Mouse (Mus musculus) forebrain, embryonic 10.5 days (tissue): ENCODE results near the gene H2-Ob. TPM values are rescaled to one million over a fixed set of nuclear protein-coding genes. Genes with fewer than 3 reads are reported as not detected.

Experiments used
- DNase-seq: peaks from one replicate; pipeline ENCODE4 v3.0.0-alpha.2; 2017; ENCODE audit warnings: low spot score; ENCODE audit errors: extremely low spot score
- H3K27ac ChIP-seq: fragments of 300-500 bp; sonication (generic); 2 replicates; pipeline ENCODE4 v1.5.1; 2016; ENCODE audit warnings: mild to moderate bottlenecking
- H3K27me3 ChIP-seq: fragments of 300-500 bp; sonication (generic); 2 replicates; pipeline ENCODE4 v1.6.1; 2016; ENCODE audit warnings: mild to moderate bottlenecking; ENCODE audit not compliant: poor library complexity, severe bottlenecking
- H3K36me3 ChIP-seq: fragments of 300-500 bp; sonication (generic); replicated peaks from 2 replicates; pipeline ENCODE4 v1.6.1; 2016; ENCODE audit warnings: mild to moderate bottlenecking, moderate library complexity
- H3K4me1 ChIP-seq: fragments of 300-500 bp; sonication (generic); 2 replicates; pipeline ENCODE4 v1.6.1; 2016
- H3K4me3 ChIP-seq: fragments of 300-500 bp; sonication (generic); 2 replicates; pipeline ENCODE4 v1.5.1; 2016; ENCODE audit warnings: mild to moderate bottlenecking, moderate library complexity
- H3K9me3 ChIP-seq: fragments of 300-500 bp; sonication (generic); 2 replicates; pipeline ENCODE4 v1.6.1; 2016; ENCODE audit warnings: mild to moderate bottlenecking, moderate library complexity
- WGBS: fragments of 180-500 bp; shearing (Covaris S2); methylation state at CpG from one replicate; pipeline ENCODE4 v1.1.7; 2016; 5-methylcytosine and 5-hydroxymethylcytosine counted together
- polyA plus RNA-seq: library from polyadenylated mRNA; unstranded; fragments of >200 nt; fragmentation: Nextera tagmentation; extraction: Ambion mirVana; gene quantifications from 2 replicates; pipeline ENCODE4 v1.2.1, GENCODE M21; 2016

The H2-Ob gene
- polyA plus RNA-seq, 1 experiment from 2014 or later = not detected

DNA sequence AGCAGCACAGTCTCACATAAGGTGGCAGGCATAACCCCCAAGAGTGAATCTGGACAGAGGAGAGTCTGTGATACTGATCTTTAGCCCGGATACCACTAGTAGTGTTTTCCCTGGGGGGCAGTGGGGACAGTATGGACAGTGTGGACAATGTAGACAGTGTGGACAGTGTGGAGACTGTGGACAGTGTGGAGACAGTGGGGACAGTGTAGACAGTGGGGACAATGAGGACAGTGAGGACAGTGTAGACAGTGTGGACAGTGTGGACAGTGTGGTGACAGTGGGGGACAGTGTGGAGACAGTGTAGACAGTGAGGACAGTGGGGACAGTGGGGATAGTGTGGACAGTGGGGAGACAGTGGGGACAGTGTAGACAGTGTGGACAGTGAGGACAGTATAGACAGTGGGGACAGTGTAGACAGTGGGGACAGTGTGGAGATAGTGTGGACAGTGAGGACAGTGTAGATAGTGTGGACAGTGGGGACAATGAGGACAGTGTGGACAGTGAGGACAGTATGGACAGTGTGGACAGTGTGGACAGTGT is 41.9 kb downstream of the H2-Ob start:
- WGBS = 85% methylated on average over 1 of the region's 1 CpGs
- no peak for DNase-seq
- H3K4me1 ChIP-seq = no peaks in the 10 kb centered on the region
- H3K9me3 ChIP-seq = no peaks in the 10 kb centered on the region
- no peak overlapping the region for H3K4me3 ChIP-seq
- no peaks in the 10 kb centered on the region for H3K36me3 ChIP-seq
- H3K27me3 ChIP-seq = no peaks in the 10 kb centered on the region
- H3K27ac ChIP-seq = no peak overlapping the region

DNA sequence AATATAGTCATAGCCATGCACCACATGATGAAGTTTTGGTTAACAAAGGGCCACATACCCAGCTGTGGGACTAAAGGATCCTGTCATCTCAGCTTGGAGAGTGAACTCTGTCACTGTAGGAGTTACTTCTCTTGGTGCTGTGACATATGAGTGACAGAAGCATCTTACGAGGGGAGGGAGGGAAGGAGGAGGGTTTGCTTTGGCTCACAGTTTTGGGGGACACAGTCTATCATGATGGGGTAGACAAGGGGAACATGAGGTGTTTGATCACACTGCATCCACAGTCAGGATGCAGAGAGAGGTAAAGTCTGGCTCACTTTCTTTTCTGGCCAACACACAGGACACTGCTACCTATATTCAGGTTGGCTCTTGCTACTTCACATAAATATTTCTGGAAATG is 43.1 kb downstream of the H2-Ob start:
- WGBS = 90% methylated on average over 1 of the region's 1 CpGs

DNA sequence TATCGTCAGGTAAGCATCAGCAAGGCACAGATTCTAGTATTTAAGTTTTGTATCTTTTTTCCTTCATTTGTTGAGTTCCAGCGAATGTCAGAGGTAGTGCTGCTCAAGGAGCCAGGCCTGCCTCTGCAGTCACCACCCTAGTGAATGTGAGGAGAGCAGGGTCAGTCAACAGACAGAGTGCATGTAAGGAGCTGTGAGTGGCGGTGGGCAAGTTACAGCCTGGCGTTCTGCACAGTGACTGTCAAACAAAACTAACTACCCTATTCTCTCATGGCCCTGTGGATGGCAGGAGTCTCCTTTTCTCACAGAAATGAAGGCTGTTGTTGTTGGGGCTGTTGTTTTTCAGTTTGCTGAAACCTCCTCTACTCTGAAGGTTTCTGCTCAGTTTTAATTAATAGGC is 46.7 kb downstream of the H2-Ob start:
- Histone ChIP-seq H3K4me3 (no peak overlapping the region), H3K27ac (no peak overlapping the region), H3K4me1 (0 out of 2 replicates have a peak, but pooled peaks cover 3% of the 10 kb centered on the region), H3K27me3 (no peaks in the 10 kb centered on the region), H3K9me3 (no peaks in the 10 kb centered on the region), H3K36me3 (no peaks in the 10 kb centered on the region)
- 78% methylated on average over 4 of the region's 4 CpGs for WGBS
- no peak for DNase-seq

More for the DNA sequence above, 43.1 kb downstream of the H2-Ob start:
- Histone ChIP-seq H3K4me1 (no peaks in the 10 kb centered on the region), H3K27me3 (no peaks in the 10 kb centered on the region), H3K4me3 (no peak overlapping the region), H3K9me3 (no peaks in the 10 kb centered on the region), H3K27ac (no peak overlapping the region), H3K36me3 (no peaks in the 10 kb centered on the region)
- no peak for DNase-seq

DNA sequence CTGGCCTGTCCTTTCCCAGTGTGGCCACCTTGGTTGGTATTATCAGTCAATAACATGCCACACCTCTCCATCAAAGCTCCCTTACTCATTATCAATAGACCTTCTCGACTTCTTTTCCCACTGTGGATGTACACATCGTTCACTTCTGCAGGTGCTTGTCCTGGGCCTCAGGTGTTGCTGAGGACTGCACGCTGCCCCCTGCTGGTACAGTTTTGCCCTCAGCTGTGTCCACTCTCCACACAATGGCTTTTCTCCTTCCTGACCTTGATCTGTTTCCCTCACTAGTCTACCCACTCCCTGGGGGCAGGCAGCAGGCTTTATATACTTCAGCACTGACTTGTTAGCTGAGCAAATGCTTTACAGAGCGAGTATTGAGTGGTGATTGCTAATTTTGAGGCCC is 47.1 kb downstream of the H2-Ob start:
- H3K27ac ChIP-seq = no peak overlapping the region
- H3K4me1 ChIP-seq = 0 out of 2 replicates have a peak, but pooled peaks cover 3% of the 10 kb centered on the region
- no peak for DNase-seq
- H3K4me3 ChIP-seq = no peak overlapping the region
- WGBS = 39% methylated on average over 4 of the region's 4 CpGs
- no peaks in the 10 kb centered on the region for H3K9me3 ChIP-seq
- no peaks in the 10 kb centered on the region for H3K36me3 ChIP-seq
- no peaks in the 10 kb centered on the region for H3K27me3 ChIP-seq

DNA sequence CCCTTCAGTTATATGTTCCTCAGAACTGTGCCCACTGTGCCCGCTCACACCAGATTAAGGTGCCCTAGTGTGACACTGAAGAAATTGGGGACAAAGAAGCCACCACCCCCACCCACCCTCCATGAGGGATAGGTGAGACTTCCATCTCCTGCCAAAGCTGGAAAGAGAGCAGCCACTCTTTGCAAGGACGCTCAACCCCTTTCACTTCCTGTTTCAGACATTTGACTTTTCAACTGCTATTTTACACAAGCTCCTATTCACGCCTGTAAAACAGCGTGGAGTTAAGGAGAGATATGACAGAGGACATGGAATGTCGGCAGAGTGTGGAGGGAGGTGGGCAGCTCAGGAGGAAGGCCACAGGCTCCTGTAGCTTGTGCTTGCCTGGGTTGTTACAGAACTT is 47.8 kb downstream of the H2-Ob start:
- Histone ChIP-seq H3K9me3 (no peaks in the 10 kb centered on the region), H3K27me3 (no peaks in the 10 kb centered on the region), H3K4me1 (peaks cover 5% of the 10 kb centered on the region), H3K36me3 (no peaks in the 10 kb centered on the region), H3K27ac (no peak overlapping the region), H3K4me3 (no peak overlapping the region)
- WGBS = 80% methylated on average over 5 of the region's 5 CpGs
- DNase-seq = no peak

DNA sequence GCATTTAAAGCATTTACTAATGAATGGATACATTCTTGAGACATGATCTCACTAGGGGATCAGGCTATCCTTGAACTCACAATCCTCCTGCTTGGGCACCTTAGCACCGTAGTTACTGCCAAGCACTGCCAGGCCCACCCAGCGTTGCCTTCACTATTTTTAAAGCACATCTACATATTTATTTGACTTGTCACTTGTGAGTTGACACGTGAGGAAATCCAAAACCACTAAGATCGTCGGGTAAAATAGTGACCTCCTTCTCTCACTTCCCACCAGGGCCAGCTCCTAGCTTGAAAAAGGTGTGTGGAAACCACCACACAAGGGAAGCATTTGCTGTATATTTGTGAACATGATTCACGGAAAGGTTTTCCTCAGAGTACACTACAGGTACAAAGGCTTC is 48.3 kb downstream of the H2-Ob start:
- H3K9me3 ChIP-seq = no peaks in the 10 kb centered on the region
- no peak for DNase-seq
- 77% methylated on average over 6 of the region's 6 CpGs for WGBS
- no peaks in the 10 kb centered on the region for H3K36me3 ChIP-seq
- peaks cover 7% of the 10 kb centered on the region for H3K4me1 ChIP-seq
- H3K4me3 ChIP-seq = no peak overlapping the region
- H3K27ac ChIP-seq = no peak overlapping the region
- H3K27me3 ChIP-seq = no peaks in the 10 kb centered on the region

DNA sequence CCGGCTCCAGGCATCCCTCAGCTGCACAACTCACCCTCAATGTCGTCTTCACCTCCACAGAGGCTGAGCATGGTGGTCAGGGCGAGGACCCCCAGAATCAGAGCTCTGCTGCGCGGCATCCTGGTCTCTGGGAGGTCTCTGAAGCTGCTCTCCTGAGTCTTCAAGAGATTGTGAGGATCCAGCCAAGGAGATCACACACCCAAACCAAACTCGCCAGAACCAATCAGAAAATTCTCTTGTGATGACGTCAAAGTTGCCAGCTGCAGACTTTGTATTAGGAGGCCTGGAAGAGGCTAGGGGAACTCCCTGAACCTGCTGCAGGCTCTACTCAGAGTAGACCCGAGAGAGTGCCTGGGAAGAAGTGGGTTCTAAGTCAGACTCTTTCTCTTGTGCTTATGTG is 48.9 kb downstream of the H2-Ob start, which contains the start of gene H2-Aa:
H2-Aa (minus strand) TSS at position 176 of the 400 bp plus-strand sequence.
- Histone ChIP-seq H3K4me3 (no peak within 1 kb of the TSS), H3K4me1 (peaks cover 7% of the 10 kb centered on the region), H3K27ac (no peak within 1 kb of the TSS), H3K9me3 (no peaks in the 10 kb centered on the region), H3K36me3 (no peaks in the 10 kb centered on the region), H3K27me3 (no peaks in the 10 kb centered on the region)
- DNase-seq = peak; percentile 49
- WGBS = 14% methylated on average over 8 of the region's 8 CpGs

DNA sequence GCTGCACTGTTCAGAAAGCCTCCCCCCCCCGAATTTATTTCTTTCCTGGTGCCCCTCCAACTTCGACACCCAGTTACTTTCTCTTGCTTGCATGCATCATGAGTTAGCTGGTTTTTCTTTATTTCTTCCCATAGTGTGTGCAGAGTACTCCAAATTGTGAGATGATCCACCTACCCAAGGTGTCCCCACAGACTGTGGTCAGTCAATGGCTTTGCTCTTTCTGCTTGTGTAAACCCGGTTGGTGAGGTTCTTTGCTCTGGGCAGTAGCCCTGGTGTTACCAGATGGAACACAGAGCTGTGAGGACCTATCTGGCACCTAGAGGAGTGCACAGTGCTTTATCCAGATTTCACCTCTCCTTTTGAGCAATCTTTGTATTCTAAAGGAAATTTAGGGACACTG is 49.4 kb downstream of the H2-Ob start:
- Histone ChIP-seq H3K27me3 (no peaks in the 10 kb centered on the region), H3K36me3 (no peaks in the 10 kb centered on the region), H3K27ac (no peak overlapping the region), H3K4me1 (peaks cover 7% of the 10 kb centered on the region), H3K4me3 (no peak overlapping the region), H3K9me3 (no peaks in the 10 kb centered on the region)
- WGBS = 71% methylated on average over 3 of the region's 3 CpGs
- no peak for DNase-seq

DNA sequence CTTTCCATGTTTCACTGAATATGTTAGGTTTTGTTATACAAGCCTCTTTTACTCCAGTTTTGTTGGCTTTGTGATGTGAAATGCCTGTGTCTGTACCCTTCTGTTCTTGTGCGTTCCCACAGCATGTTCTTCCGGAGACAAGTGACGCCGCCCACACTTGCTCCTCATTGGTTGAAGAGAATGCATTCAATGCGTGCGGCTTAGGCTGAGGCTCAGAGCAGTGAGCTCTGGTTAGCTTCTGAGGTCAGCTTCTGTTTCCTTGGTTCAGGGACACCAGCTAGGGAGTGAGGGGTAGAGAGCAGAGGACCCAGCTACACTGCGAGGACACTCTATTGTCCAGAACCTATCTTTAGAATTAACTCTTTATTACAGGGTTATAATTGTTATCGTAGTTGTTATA is 52.9 kb downstream of the H2-Ob start:
- peaks cover 11% of the 10 kb centered on the region for H3K4me1 ChIP-seq
- peak; percentile 80 for DNase-seq
- H3K27ac ChIP-seq = no peak overlapping the region
- 14% methylated on average over 8 of the region's 8 CpGs for WGBS
- H3K27me3 ChIP-seq = peaks cover 4% of the 10 kb centered on the region; the same call in 1 of the 2 replicates
- no peaks in the 10 kb centered on the region for H3K36me3 ChIP-seq
- H3K9me3 ChIP-seq = no peaks in the 10 kb centered on the region
- no peak overlapping the region for H3K4me3 ChIP-seq

DNA sequence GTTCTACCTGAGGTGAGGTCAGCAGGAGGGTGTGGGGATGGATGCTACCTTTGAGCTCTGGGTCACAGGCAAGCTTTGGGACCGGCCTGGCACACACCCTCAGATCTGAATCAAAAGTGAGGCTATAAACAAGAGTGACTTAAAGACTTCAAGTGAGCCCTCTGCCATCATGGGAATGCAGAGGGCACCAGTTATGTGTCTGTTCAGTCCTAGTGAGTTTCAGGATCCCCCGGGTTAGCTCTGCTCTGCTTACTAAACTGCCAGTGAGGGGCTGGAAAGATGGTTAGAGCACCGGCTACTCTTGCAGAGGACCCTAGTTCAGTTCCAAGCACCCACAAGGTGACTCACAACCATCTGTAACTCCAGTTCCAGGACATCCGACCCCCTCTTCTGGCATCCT is 53.9 kb downstream of the H2-Ob start:
- Histone ChIP-seq H3K4me1 (peaks cover 9% of the 10 kb centered on the region), H3K36me3 (no peaks in the 10 kb centered on the region), H3K9me3 (no peaks in the 10 kb centered on the region), H3K27me3 (peaks cover 10% of the 10 kb centered on the region; the same call in 1 of the 2 replicates), H3K27ac (no peak overlapping the region), H3K4me3 (no peak overlapping the region)
- DNase-seq = no peak
- 95% methylated on average over 4 of the region's 4 CpGs for WGBS

DNA sequence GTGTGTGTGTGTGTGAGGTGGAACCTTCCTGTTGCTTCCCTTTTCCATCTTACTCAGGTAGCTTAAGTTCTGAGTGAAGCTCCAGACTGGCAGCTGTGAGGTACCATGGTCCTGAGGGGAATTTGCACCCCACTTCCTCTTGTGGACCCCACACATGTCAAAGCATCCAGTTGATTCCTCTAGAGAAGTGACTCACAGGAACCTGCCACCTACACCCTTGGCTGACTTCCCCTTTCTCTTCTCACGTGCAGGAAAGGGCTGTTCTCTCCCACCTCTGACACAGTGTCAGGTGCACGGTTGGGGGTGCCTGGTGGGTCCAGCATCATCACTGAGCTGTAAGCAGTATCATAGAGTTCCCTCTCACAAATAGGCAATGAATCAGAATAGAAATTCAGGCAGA is 54.8 kb downstream of the H2-Ob start:
- Histone ChIP-seq H3K36me3 (no peaks in the 10 kb centered on the region), H3K4me1 (peaks cover 8% of the 10 kb centered on the region), H3K27me3 (peaks cover 10% of the 10 kb centered on the region; the same call in 1 of the 2 replicates), H3K4me3 (no peak overlapping the region), H3K9me3 (no peaks in the 10 kb centered on the region), H3K27ac (no peak overlapping the region)
- WGBS = 59% methylated on average over 2 of the region's 2 CpGs
- DNase-seq = no peak

DNA sequence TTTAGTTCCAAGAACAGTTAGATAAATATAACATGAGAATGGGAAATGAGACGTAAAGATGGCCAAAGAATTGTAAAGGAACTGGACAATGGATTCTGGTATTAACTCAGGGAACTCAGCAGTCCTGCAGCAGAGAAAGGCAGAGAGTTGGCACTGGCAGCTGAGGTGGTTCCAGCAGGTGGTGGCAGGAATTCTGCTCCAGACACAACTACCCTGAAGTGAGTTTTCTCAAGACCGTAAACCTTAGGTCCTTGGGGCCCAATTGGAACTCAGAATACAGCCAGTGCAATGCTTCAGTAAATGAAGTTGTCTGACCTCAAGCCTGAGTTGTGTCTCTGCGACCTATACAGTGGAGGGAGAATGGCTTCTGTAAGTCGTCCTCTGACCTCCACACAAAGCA is 55.5 kb downstream of the H2-Ob start:
- Histone ChIP-seq H3K36me3 (no peaks in the 10 kb centered on the region), H3K27me3 (peaks cover 10% of the 10 kb centered on the region; the same call in 1 of the 2 replicates), H3K27ac (no peak overlapping the region), H3K9me3 (no peaks in the 10 kb centered on the region), H3K4me1 (peaks cover 8% of the 10 kb centered on the region), H3K4me3 (no peak overlapping the region)
- 75% methylated on average over 4 of the region's 4 CpGs for WGBS
- no peak for DNase-seq

DNA sequence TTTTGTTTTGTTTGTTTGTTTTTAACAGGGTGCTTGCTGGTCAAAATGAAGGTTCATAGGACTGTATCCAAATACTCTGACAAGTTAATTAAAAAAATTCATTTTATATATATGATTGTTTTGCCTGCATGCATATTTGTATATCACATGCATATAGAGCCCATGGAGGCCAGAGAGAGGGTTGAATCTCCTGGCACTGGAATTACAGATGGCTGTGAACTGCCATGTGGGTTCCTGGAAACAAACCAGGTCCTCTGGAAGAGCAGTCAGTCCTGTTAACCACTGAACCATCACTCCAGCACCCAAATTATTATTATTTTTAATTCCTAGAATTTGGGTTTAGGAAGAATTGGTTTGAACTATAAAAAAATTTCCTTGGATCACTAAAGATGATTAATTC is 56.6 kb downstream of the H2-Ob start:
- H3K36me3 ChIP-seq = no peaks in the 10 kb centered on the region
- no peaks in the 10 kb centered on the region for H3K9me3 ChIP-seq
- peaks cover 8% of the 10 kb centered on the region for H3K4me1 ChIP-seq
- peaks cover 10% of the 10 kb centered on the region; the same call in 1 of the 2 replicates for H3K27me3 ChIP-seq
- no peak for DNase-seq
- H3K4me3 ChIP-seq = no peak overlapping the region
- no peak overlapping the region for H3K27ac ChIP-seq
